Mouse (Mus musculus): ENCODE measurements at regions not wholly inside any gene's neighbourhood (a gene's known extent, or its start where the extent isn't known, plus 50 kb on each side); places are given as distances from the start of the nearest gene placed in this dataset.

GRCm38 (mm10) chr12:79921786-79922185 is 191.0 kb downstream of the Zfp36l1 start:
- TF ChIP-seq CTCF (IDR thresholded peaks at IDR 0.05; ENCODE audit: extremely low read depth, insufficient read length, insufficient replicate concordance, low read depth, low read length) (no peak), POLR2A (IDR thresholded peaks at IDR 0.05; ENCODE audit: low read depth, low read length) (no peak)

All from small intestine, adult 2 months (tissue).